Mouse (Mus musculus): ENCODE measurements around the gene March7. TPM values are rescaled to one million over a fixed set of nuclear protein-coding genes. Genes with fewer than 3 reads are reported as not detected.

The March7 gene
- total and polyA plus RNA-seq, 3 experiments = 5.6 to 172 (median 140) TPM

- no peak for DNase-seq (ENCODE audit: low spot score)
- no peak for ATAC-seq (ENCODE audit: extremely low read depth, insufficient number of reproducible peaks, low FRiP score, poor library complexity, severe bottlenecking)
- H3K4me3 ChIP-seq (ENCODE audit: low read depth, low read length) = peak overlapping the region; percentile 34; the same call in 1 of the 2 replicates
- peaks cover 28% of the 10 kb centered on the region for H3K4me1 ChIP-seq (ENCODE audit: insufficient read depth, low read depth, low read length)
- TF ChIP-seq TAL1 (conservative IDR thresholded peaks at IDR 0.05; ENCODE audit: low read depth, low read length) (no peak), POLR2AphosphoS5 (IDR thresholded peaks at IDR 0.05; ENCODE audit: insufficient replicate concordance, low read depth, low read length) (no peak), GATA2 (IDR thresholded peaks at IDR 0.05; ENCODE audit: borderline replicate concordance, low read depth, low read length) (no peak), CTCF (IDR thresholded peaks at IDR 0.05; ENCODE audit: low read depth, low read length) (no peak), GATA1 (IDR thresholded peaks at IDR 0.05; ENCODE audit: borderline replicate concordance, low read length) (no peak)
- no peaks in the 10 kb centered on the region for H3K36me3 ChIP-seq (replicated peaks)
- peaks cover 6% of the 10 kb centered on the region for H3K9me3 ChIP-seq (replicated peaks)
- H3K27me3 ChIP-seq (ENCODE audit: insufficient read depth, low read length) = peaks cover 16% of the 10 kb centered on the region
Observed at GRCm38 (mm10) chr2:60283751-60284466, 74.2 kb downstream of the March7 start.

- peaks cover 26% of the 10 kb centered on the region for H3K4me1 ChIP-seq (ENCODE audit: insufficient read depth, low read depth, low read length)
- H3K27me3 ChIP-seq (ENCODE audit: insufficient read depth, low read length) = peaks cover 16% of the 10 kb centered on the region
- H3K9me3 ChIP-seq (replicated peaks) = peaks cover 6% of the 10 kb centered on the region
- peak within 1 kb of the TSS; percentile 34; the same call in 1 of the 2 replicates for H3K4me3 ChIP-seq (ENCODE audit: low read depth, low read length)
- DNase-seq (ENCODE audit: low spot score) = no peak
- ATAC-seq (ENCODE audit: extremely low read depth, insufficient number of reproducible peaks, low FRiP score, poor library complexity, severe bottlenecking) = no peak
- TF ChIP-seq CTCF (IDR thresholded peaks at IDR 0.05; ENCODE audit: low read depth, low read length) = no peak
- TF ChIP-seq POLR2AphosphoS5 (IDR thresholded peaks at IDR 0.05; ENCODE audit: insufficient replicate concordance, low read depth, low read length) = no peak
- TF ChIP-seq GATA2 (IDR thresholded peaks at IDR 0.05; ENCODE audit: borderline replicate concordance, low read depth, low read length) = no peak
- no peak for TF ChIP-seq TAL1 (conservative IDR thresholded peaks at IDR 0.05; ENCODE audit: low read depth, low read length)
- TF ChIP-seq GATA1 (IDR thresholded peaks at IDR 0.05; ENCODE audit: borderline replicate concordance, low read length) = no peak
- no peaks in the 10 kb centered on the region for H3K36me3 ChIP-seq (replicated peaks)
Observed at GRCm38 (mm10) chr2:60284467-60284821, 74.8 kb downstream of the March7 start, which contains the start of gene Cd302. Gene Cd302, minus strand, starts transcription at chr2:60284488.

GRCm38 (mm10) chr2:60285107-60285617 lies 75.5 kb downstream of the March7 start:
- Histone ChIP-seq H3K9me3 (replicated peaks) (peaks cover 6% of the 10 kb centered on the region), H3K4me1 (ENCODE audit: insufficient read depth, low read depth, low read length) (peaks cover 21% of the 10 kb centered on the region), H3K36me3 (replicated peaks) (no peaks in the 10 kb centered on the region), H3K27me3 (ENCODE audit: insufficient read depth, low read length) (peaks cover 16% of the 10 kb centered on the region), H3K4me3 (ENCODE audit: low read depth, low read length) (no peak overlapping the region)
- TF ChIP-seq GATA2 (IDR thresholded peaks at IDR 0.05; ENCODE audit: borderline replicate concordance, low read depth, low read length) = no peak
- DNase-seq (ENCODE audit: low spot score) = no peak
- no peak for ATAC-seq (ENCODE audit: extremely low read depth, insufficient number of reproducible peaks, low FRiP score, poor library complexity, severe bottlenecking)

- peak; percentile 45; the same call in 1 of the 2 replicates for ATAC-seq (ENCODE audit: extremely low read depth, insufficient number of reproducible peaks, low FRiP score, poor library complexity, severe bottlenecking)
- Histone ChIP-seq H3K36me3 (replicated peaks) (peaks cover 11% of the 10 kb centered on the region), H3K4me3 (ENCODE audit: low read depth, low read length) (no peak overlapping the region), H3K9me3 (replicated peaks) (peaks cover 6% of the 10 kb centered on the region), H3K4me1 (ENCODE audit: insufficient read depth, low read depth, low read length) (peaks cover 13% of the 10 kb centered on the region), H3K27me3 (ENCODE audit: insufficient read depth, low read length) (peaks cover 10% of the 10 kb centered on the region)
- DNase-seq (ENCODE audit: low spot score) = peak; percentile 22
- no peak for TF ChIP-seq GATA1 (IDR thresholded peaks at IDR 0.05; ENCODE audit: borderline replicate concordance, low read length)
Observed at GRCm38 (mm10) chr2:60288606-60289005, 78.9 kb downstream of the March7 start.

GRCm38 (mm10) chr2:60289451-60289850 lies 79.8 kb downstream of the March7 start:
- peaks cover 2% of the 10 kb centered on the region; the same call in 1 of the 2 replicates for H3K27me3 ChIP-seq (ENCODE audit: insufficient read depth, low read length)
- peaks cover 9% of the 10 kb centered on the region for H3K4me1 ChIP-seq (ENCODE audit: insufficient read depth, low read depth, low read length)
- TF ChIP-seq POLR2AphosphoS5 (IDR thresholded peaks at IDR 0.05; ENCODE audit: insufficient replicate concordance, low read depth, low read length) (no peak), GATA1 (IDR thresholded peaks at IDR 0.05; ENCODE audit: borderline replicate concordance, low read length) (no peak), CTCF (IDR thresholded peaks at IDR 0.05; ENCODE audit: low read depth, low read length) (no peak), TAL1 (conservative IDR thresholded peaks at IDR 0.05; ENCODE audit: low read depth, low read length) (no peak), GATA2 (IDR thresholded peaks at IDR 0.05; ENCODE audit: borderline replicate concordance, low read depth, low read length) (no peak)
- no peak for DNase-seq (ENCODE audit: low spot score)
- H3K4me3 ChIP-seq (ENCODE audit: low read depth, low read length) = no peak overlapping the region
- H3K9me3 ChIP-seq (replicated peaks) = peaks cover 4% of the 10 kb centered on the region; the same call in 1 of the 2 replicates
- H3K36me3 ChIP-seq (replicated peaks) = peaks cover 13% of the 10 kb centered on the region
- ATAC-seq (ENCODE audit: extremely low read depth, insufficient number of reproducible peaks, low FRiP score, poor library complexity, severe bottlenecking) = no peak

DNA sequence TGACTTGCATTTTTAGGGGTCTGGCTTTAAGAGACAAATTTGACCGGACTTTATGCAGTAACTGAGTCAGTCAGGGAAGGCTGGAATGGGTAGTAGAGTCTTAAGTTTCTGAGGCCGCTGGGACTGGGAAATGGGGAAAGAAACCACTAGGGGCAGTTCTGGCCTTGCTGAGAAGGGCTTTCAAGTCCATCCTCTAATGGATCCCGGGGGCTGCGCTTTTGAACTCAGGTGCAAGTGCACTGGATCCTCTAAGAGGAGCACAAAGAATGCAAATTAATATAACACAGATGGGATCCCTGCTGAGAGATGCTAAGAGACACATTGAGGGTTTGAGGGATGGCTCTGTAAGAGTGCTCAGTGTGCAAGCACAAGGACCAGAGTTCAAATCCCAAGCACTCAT lies 81.7 kb downstream of the March7 start:
- TF ChIP-seq TAL1 (conservative IDR thresholded peaks at IDR 0.05; ENCODE audit: low read depth, low read length) (no peak), GATA2 (IDR thresholded peaks at IDR 0.05; ENCODE audit: borderline replicate concordance, low read depth, low read length) (no peak), GATA1 (IDR thresholded peaks at IDR 0.05; ENCODE audit: borderline replicate concordance, low read length) (no peak), CTCF (IDR thresholded peaks at IDR 0.05; ENCODE audit: low read depth, low read length) (no peak), POLR2AphosphoS5 (IDR thresholded peaks at IDR 0.05; ENCODE audit: insufficient replicate concordance, low read depth, low read length) (no peak)
- H3K9me3 ChIP-seq (replicated peaks) = no peaks in the 10 kb centered on the region
- H3K4me3 ChIP-seq (ENCODE audit: low read depth, low read length) = no peak overlapping the region
- DNase-seq (ENCODE audit: low spot score) (no peak), ATAC-seq (ENCODE audit: extremely low read depth, insufficient number of reproducible peaks, low FRiP score, poor library complexity, severe bottlenecking) (no peak)
- peaks cover 19% of the 10 kb centered on the region for H3K36me3 ChIP-seq (replicated peaks)
- H3K27me3 ChIP-seq (ENCODE audit: insufficient read depth, low read length) = peaks cover 2% of the 10 kb centered on the region; the same call in 1 of the 2 replicates
- peaks cover 9% of the 10 kb centered on the region for H3K4me1 ChIP-seq (ENCODE audit: insufficient read depth, low read depth, low read length)

All from G1E (cell line).